Mouse (Mus musculus) c-Kit-positive CD71-positive TER-119-negative erythroid progenitor cells, embryonic 14.5 days (primary cell): ENCODE data around the gene Plpp7.

Experiments used
- DNase-seq: peaks from one replicate; pipeline ENCODE4 v3.0.0-alpha.2; 2013; ENCODE audit warnings: low read depth

Gene Plpp7

GRCm38 (mm10) chr2:32068811-32069607 is 26.3 kb upstream of the Plpp7 start:
- no peak for DNase-seq

GRCm38 (mm10) chr2:32070747-32071146 is 24.6 kb upstream of the Plpp7 start:
- DNase-seq = no peak

GRCm38 (mm10) chr2:32074404-32074803 is 20.9 kb upstream of the Plpp7 start:
- no peak for DNase-seq

GRCm38 (mm10) chr2:32075368-32075767 is 20.0 kb upstream of the Plpp7 start:
- no peak for DNase-seq

GRCm38 (mm10) chr2:32077744-32078143 is 17.6 kb upstream of the Plpp7 start:
- DNase-seq = no peak

GRCm38 (mm10) chr2:32078522-32078921 is 16.8 kb upstream of the Plpp7 start:
- no peak for DNase-seq

GRCm38 (mm10) chr2:32079191-32079725 is 16.1 kb upstream of the Plpp7 start:
- DNase-seq = no peak

- DNase-seq = no peak
These were observed 14.6 kb upstream of the Plpp7 start for GRCm38 (mm10) chr2:32080681-32081080.

GRCm38 (mm10) chr2:32081296-32081929 is 13.9 kb upstream of the Plpp7 start:
- DNase-seq = no peak

GRCm38 (mm10) chr2:32082229-32082628 is 13.1 kb upstream of the Plpp7 start:
- DNase-seq = no peak

- no peak for DNase-seq
These were observed 11.9 kb upstream of the Plpp7 start for GRCm38 (mm10) chr2:32083159-32084011.

- no peak for DNase-seq
These were observed 11.0 kb upstream of the Plpp7 start, which contains the start of gene Fam78a for GRCm38 (mm10) chr2:32084111-32084871. Gene Fam78a (minus strand): TSS chr2:32084857.

GRCm38 (mm10) chr2:32084872-32085199 is 10.5 kb upstream of the Plpp7 start:
- no peak for DNase-seq

- peak; percentile 60 for DNase-seq
These were observed 10.1 kb upstream of the Plpp7 start for GRCm38 (mm10) chr2:32085231-32085630.

GRCm38 (mm10) chr2:32087606-32088005 is 7.7 kb upstream of the Plpp7 start:
- DNase-seq = no peak

GRCm38 (mm10) chr2:32088372-32088981 is 6.9 kb upstream of the Plpp7 start:
- DNase-seq = no peak

GRCm38 (mm10) chr2:32089606-32090005 is 5.7 kb upstream of the Plpp7 start:
- no peak for DNase-seq

GRCm38 (mm10) chr2:32090145-32090544 is 5.2 kb upstream of the Plpp7 start:
- DNase-seq = no peak

GRCm38 (mm10) chr2:32091956-32092355 is 3.4 kb upstream of the Plpp7 start:
- DNase-seq = no peak

- DNase-seq = no peak
These were observed 1.2 kb upstream of the Plpp7 start for GRCm38 (mm10) chr2:32094001-32094707.

GRCm38 (mm10) chr2:32096122-32096420 is 743 bp downstream of the Plpp7 start:
- no peak for DNase-seq
